Mouse (Mus musculus) CH12F3 (cell line): ENCODE results near the gene Uba5.

Experiments
- in situ Hi-C: fragments of 300-500 bp; cut with MboI; formaldehyde crosslinking; loops from 2 replicates; pipeline ENCODE4 v1.14.3; 2020; ENCODE audit warnings: low sequenced_read_pairs

Uba5 gene

DNA sequence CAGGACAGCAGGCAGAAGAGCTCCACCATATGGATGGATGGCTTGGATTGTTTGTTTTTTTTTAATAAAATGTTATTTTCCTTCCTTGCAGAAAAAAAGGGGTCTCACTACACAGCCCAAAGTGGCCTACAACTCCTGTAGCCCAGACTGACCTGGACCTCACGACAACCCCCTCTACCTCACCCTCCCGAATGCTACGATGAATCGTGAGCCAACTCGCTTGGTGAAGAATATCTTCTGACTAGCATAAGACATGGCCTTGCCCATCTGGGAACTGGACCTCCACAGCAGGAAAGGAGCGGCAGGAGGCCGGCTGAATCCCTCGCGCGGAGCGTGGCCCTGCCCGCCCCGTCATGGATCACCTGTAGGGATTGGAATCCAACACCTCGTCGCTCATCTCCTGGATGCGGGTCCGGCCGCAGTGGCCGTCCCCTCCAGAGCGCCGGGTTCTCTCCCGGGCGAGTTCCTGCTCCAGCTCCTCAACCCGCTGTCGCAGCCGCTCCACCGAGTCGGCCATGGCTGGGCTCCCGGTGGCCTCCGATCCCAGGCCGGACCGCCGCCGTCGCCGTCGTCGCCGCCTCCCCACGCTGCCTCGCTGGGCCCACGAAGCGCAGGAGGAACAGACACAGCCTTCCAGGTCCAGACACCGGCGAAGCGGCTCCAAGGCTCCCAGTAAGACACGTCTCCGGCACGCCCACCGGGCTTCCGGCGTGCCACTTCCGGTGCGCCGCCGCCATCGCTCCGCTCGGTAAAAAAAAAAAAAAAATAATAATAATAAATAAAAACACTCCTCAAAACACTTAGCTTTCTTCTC, at the start of gene Uba5:
Uba5 (minus strand) TSS at position 705 of the 814 bp plus-strand sequence.
- in situ Hi-C loops: no loop called here

DNA sequence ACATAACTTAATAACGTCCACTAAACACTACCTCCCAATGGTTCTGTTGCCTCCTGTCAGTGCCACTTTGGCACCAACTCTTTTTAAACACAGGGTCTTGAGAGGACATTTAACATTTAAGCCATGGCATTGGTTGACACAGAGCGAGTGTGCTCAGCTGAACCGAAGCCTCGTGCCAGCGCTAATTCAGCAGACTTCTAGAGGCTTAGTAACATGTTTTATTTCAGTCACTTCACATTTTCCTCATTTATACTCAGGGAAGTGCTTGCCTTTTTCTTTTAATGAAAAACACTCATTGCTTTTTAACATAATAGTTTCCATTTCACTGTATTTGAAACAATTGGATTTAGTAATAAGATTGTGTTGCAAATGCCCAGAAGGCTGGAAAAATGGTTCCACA, 46.2 kb upstream of the Uba5 start:
- in situ Hi-C loops: no loop called here

DNA sequence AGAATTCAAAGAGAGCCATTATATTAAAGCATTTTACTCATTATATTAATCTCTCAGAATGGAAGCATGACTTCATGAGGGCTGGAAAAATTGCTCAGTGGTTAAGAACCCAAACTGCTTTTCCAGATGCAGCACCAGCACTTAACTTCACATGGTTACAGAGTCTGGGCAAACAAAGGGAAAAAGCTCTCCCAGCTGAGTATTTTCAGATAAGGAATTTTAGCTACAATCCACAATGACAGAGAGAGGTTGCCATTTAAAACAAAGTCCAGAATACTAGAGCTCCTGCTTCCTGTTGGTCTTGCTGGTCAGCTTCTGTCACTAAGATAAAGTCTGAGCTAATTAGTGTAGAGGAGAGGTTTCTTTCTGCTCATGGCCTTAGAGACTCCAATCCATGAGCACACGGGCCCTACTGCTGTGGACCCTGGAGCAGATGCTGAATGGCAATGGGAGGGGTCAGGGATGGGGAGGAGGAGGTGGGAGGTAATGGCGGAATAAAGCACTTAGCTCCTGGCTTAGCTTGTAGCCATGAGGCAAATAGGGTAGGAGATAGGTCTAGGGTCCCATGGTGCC, 45.7 kb upstream of the Uba5 start:
- in situ Hi-C loops: no loop called here

DNA sequence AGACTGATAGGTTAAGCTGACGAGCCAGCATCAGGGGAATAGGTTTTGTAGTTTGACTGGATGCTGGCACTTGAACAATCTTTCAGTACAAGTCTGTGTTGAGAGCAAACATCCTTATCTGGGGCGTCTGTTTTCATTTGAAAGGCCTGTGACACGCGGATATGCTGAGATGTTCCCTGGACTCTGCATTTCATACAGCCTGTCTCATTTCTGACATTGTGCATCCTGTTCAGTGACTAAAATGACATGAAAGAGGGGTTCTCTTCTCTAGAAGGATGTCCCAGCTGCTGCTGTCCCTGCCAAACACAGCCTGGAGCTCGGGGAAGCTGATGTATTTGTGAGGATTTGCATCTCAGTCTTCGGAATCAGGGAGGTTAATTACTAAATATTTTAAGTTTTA, 44.5 kb upstream of the Uba5 start:
- in situ Hi-C loops: no loop called here

DNA sequence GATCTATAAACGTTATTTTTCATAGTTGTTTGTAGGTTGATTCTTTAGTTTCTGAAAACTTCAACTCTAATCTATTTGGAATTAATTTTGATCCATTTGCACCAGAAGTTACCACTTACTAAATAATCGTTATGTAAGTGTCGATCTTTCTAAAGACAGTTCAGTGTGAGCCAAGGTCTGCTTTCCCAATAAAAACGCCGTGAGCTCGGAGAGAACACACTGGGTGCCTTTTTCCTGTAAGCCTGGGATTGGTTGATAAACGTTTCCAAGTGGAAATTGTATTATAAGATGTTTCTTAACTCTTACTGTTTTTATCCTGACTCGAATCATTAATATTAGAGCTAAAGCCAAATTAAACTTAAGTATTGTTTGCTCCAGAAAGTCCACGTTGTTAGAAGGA, 44.0 kb upstream of the Uba5 start:
- in situ Hi-C loops: no loop called here

DNA sequence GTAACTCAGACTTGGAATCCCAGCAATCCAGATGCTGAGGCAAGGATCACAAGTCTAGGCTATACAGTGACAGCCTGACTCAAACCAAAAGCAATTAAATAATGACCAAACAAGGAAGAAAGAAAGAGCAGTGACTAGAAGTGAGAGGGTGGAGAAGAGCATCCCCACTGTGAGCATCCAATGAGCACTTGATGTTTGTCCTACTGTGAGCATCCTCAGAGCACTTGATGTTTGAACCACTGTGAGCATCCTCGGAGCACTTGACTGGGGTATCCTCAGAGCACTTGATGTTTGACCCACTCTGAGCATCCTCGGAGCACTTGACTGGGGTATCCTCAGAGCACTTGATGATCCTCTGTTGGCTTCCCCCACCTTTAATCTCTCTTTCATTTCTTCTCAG, 42.1 kb upstream of the Uba5 start:
- in situ Hi-C loops: no loop called here

DNA sequence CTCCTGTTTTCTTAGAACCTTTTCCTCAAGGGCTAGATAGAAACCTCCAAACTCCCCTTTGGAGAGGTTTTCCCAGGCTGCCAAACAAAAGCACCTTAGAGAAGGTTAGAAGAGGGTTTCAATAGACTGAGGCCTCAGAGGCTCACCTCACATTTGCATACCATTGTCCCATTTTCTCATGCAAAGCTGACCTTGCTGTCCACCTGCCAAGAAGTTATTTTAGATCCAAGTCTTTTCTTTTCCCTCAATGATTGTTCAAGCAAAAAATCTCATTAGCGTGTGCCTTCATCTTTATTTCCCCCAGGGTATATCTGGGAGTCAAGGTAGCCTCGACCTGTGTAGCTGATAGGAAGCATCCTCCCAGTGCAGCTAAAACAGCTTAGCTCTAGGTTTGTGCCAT, 40.0 kb upstream of the Uba5 start:
- in situ Hi-C loops: no loop called here

DNA sequence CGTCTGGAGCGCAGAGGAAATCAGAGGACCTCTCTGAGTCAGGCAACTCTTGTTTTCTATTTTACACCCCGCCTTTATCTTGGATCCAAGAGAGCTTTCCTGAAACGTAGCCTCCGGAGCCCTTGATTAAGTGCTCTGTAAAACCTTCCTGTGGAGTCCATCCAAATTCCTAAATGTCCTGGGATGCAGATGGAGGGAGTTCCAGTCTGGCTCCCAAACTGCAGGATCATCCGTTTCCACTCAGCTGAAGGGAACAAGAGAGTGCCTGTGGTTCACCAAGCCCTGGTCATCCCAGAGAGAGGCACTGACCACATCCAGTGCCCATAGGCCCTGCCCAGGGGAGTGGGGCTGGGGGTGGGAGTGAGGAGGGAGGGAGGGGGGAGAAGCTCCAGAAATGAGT, 39.4 kb upstream of the Uba5 start:
- in situ Hi-C loops: no loop called here

DNA sequence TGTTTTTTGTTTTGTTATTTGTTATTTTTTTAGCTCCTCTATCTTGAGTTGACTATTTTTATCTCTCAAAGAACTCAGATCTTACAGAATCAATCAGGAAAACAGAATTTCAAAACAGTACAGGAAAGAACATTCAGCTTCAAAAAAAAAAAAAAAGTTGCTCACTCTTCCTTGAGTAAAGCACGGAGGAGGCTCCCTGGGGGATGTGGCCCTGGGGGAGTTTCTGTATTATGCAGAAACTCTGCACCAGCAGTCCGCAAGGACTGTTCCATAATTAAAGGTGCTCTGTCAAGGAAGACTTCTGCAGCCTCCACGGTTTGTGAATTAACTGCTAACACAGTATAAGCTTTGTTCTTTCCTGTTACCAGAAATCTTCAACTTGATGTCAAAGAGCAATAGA, 38.5 kb upstream of the Uba5 start:
- in situ Hi-C loops: no loop called here

DNA sequence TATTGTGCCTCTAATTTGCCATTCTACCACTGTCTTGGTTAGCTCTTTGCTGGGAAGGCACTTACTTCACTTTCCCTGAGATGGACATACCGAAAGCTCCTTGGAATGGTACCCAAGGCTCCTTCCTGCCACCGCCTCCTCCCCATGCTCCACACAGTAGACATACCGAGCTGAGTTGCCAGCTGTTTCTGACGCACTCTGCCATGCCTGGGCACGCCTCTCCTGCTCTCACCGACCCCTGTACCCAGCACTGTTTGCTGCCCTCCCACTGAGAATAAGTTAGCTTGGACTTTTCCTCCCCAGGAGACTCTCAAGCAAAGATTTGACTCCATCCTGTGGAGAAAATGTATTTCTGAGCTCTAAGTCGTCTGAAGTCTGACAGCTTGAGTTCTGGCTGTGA, 37.9 kb upstream of the Uba5 start:
- in situ Hi-C loops: no loop called here

DNA sequence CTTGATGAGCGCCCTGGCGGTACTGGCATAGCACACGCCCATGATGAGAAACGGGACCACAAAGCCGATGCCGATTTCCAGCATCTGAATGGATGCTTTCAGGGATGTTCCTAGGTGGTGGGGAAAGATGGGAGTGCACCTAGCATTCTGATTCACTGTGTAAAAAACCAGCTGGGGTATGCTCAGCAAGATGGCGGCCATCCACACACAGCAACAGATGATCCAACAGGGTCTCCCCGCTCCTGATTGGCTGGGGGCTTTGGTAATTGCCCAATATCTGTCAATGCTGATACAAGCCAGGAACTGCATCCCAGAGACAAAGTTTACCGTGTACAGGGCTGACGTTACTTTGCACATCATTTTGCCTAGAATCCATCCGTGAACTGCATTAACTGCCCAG, 36.1 kb upstream of the Uba5 start:
- in situ Hi-C loops: no loop called here

DNA sequence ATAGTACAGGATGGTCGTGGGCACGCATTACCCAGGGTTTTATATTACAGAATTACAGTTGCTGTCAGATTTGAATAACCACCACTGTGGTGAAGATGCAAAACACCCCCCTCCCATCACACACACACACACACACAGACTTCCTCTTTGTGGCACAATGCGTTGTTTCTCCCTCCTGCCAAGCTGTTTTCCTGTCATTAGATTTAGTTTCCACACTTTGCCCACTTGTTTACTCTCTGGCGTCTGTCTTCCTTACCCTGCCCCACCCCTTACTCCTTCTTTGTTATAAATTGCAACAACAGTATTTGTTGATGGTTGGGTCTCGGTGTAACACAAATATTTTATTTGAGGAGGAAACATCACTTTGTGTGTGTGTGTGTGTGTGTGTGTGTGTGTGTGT, 35.3 kb upstream of the Uba5 start:
- in situ Hi-C loops: no loop called here

DNA sequence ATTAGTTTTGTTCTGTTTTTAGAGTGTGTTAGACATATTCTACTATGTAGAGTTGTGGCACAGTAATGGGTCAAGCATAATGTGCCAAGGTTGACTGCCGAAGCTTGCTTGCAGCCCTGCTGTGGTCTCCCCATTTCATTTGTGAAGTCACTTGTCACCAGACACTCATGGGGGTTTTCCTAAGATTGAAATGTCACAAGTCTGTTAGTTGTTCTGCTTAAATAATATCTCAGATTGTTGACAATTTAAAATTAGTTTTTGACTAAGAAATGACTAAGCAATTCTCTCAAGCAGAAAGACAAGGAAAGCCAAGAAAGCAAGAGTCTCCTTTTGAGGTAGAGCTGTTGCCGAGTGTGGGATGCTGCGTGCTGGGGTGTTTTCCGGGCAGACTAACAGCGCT, 30.0 kb upstream of the Uba5 start:
- in situ Hi-C loops: no loop called here

DNA sequence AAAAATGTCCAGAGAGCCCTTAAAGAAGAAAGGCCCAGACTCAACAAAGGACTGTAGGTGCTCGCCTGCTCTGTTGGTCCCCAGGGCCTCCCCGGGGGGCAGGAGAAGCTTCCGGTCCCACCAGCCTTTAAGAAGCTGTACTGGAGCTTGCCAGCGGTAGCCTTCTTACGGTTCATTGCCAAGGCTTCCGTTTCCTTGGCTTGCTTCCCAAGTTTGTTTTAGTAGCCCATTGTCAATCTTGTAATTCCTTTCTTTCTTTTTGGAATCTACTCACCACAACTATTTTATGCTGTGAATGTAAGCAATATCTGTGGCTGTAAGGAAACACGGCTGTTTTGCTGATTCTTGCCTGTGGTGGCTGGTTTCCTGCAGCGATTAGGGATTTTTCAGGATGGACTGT, 25.6 kb upstream of the Uba5 start:
- in situ Hi-C loops: no loop called here

DNA sequence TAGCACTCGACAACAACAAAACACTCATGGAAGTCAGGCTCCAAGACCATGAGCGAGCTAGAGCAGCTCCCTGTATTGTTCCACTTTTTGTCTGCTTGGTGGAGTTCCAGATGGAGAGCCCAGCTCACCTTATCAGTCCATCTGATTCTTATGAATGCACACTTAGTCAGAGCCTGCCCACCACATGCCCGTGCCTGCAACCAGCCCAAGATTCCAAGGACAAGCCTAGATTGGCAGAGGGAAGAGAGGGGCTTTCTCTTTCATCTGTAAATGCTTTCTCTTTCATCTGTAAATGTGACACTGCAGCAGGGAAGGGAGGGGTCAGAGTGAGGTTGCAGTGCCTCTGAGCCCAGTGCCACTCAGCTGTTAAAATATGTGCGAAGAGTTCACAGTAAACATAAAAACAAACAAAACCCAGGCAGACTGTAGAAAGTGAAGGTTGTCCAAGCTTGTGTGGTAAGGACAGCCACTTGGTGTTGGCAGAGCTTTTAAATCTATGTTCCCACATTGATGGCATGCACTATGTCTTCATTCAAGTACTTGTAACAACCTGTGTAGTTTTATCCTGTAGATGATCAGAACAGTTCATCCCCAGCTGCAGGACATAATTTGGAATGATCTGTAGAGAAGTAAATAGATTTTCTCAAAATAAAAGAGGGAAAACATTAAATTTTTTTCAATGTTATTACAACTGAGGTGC, 22.9 kb upstream of the Uba5 start:
- in situ Hi-C loops: no loop called here

DNA sequence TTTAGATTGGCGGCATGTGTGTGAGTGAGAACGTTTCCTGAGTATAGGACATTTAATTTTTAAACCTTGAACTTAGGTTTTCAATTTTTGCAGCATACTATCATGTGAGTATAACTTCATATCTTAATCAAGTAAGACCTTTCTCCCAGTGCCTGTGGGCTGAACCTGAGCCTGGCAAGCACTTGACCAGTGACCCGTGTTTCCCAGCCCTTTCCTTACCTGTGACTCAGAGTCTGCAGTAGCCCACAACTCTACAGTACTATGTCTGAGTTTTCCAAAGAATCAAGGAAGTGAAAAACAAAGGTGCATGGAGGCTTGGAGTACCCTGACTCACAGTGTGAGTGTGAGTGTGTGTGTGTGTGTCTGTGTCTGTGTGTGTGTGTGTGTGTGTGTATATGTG, 17.1 kb upstream of the Uba5 start:
- in situ Hi-C loops: no loop called here

DNA sequence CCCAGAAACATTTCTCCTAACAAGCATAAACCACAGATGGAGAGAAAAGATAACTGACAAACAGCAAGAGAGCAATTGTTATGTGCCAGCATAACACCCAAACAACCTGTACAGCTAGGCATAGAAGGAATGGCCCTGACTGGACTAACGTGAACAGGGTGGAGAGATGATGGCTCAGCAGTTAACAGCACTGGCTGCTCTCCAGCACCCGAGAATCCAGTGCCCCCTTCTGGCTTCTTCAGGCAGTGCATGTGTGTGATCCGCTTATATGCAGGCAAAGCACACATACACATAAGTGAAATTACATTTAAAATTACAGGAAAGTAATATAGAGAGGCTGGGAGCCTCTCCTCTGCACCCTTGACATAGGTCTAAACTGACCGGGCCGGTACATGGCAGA, 16.4 kb upstream of the Uba5 start:
- in situ Hi-C loops: no loop called here

DNA sequence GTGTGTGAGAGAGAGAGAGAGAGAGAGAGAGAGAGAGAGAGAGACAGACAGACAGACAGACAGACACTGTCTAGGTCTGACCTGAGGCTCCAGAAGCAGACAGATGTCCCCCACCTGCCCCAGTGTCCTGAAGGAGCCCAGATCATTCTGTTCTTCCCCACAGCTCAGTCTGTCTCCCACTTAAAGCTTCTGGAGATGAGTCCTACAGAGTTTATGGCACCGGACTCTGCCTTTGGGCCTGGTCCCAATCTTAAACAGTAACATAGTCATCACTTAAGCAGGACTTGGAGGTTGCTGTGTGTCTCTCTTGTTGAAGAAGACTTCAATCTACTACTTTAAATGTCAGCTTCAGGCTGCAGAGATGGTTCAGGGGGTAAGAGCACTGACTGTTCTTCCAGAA, 15.8 kb upstream of the Uba5 start:
- in situ Hi-C loops: no loop called here

DNA sequence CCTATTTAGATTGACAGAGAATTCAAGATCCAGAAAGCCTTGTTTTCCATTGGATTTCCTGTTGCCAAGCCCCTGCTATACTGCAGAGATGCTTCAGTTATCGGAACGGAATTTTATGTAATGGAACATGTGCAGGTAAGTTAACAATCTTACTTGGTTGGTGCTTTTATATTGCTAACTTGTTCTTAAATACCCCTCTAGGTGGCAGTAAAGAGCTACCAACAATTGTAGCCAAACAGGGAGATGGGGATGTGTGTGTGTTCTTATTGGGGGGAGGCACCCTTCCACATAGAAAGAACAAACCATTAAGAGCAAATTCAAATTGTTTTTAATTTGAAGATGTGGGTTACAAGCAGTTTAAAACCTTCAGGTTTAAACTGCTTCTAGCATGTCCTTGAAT, 12.9 kb upstream of the Uba5 start:
- in situ Hi-C loops: no loop called here

DNA sequence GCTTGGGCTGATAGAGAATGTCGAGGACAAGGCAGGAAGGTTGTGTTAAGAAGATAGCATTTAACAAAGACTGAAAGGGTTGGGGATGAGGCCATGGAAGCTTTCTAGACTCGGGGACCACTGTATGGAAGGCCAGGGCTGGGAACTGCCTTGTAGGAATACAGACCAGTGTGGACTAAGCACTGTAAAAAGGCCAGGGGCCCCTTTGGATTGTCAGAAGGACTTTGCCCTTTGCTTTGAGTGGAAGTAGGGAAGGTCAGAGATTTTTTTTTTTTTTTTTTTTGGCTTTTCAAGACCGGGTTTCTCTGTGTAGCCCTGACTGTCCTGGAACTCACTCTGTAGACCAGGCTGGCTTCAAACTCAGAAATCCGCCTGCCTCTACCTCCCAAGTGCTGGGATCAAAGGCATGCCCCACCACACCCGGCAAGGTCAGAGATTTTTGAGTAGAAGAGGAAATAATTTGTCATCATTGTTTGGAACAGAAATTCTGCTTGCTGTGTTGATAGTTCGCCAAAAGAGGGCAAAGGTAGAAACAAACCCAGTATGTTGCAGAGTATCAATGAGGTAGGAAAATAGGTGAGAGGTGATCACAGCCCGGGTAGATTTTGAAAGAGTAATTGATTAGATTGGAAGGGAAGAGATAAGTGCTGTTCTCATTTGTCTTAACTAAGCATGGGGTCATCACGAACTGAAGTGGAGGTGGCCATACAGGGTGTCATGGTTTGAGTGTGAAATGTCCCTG, 8.1 kb upstream of the Uba5 start:
- in situ Hi-C loops: no loop called here

DNA sequence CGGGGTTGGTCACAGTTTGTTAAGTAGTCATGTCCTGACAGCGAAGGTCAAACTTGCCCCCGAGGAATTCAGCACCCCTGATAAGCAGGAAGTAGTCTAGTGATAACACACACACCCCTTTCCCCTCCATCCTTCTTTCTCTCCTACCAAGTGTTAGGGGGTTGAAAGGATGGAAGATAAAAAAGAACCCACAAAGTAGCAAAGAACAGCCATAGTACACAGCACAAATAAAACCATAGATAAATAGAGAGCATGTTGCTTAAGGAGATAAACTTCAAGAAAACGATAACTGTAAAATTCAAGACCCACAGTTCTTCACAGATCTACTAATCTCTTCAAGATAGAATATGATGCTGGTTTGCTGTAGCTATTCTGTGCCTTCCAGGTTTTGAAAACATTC, 7.3 kb upstream of the Uba5 start:
- in situ Hi-C loops: no loop called here

DNA sequence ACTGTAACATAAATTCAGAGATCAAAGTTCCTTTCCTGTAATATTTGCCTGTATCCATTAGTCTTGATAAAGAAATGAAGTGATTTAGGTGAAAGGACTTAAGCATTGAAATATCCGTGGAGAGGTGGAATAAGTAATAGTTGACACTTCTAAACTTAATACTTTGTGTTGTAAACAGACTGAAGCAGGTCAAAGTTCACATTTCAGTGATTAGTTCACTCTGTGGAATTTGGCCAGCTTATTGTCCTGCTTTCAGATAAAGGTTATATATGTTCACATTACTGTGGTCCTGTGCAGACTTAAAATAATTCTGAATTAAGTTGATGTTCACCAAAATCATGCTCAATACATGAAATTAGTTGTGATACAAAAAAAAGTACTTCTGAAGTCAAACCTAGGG, 1.6 kb upstream of the Uba5 start:
- in situ Hi-C loops: no loop called here
